Comparison of ENCODE assay signal across 15 mouse cellular contexts in genomic region chr2:40960236-40960635, GRCm38 (mm10).
DNase-seq lines count a peak whose midpoint lies in the region.
"Had no signal": no experiment of that assay in that cellular context is flagged by ENCODE, and none has a peak within 500 bp of the region (broad histone marks: within the 10 kb centered on the region; RNA-seq: fewer than 3 reads in every experiment).

No protein-coding gene starts in this region.

- DNase-seq in frontal cortex, postnatal 36 days (ENCODE audit: low spot score in 2 of 2): peak; percentile 7 to 52
- DNase-seq in frontal cortex, postnatal 10 days (ENCODE audit: low spot score in 2 of 2): no peak
- peak; percentile 7 to 10 for DNase-seq in left cerebral cortex, postnatal 36 days (ENCODE audit: low spot score in 2 of 2)
- no peak for DNase-seq in left cerebral cortex, postnatal 10 days (ENCODE audit: extremely low spot score in 1 of 2, low spot score in 2 of 2)
- peak; percentile 5 for DNase-seq in Muller cell, postnatal 12 days (ENCODE audit: inconsistent ontology term)
- peak; percentile 51 for DNase-seq in brain, adult 2 months (ENCODE audit: low read depth, low spot score)
- no peak for DNase-seq in thymus, postnatal 25 days
- DNase-seq: adrenal gland, adult 8-10 months; adrenal gland, postnatal 25 days; cerebellum, adult 11 months; cerebellum, adult 9-11 months; forebrain, postnatal 0 days; gastrocnemius, adult 2 months; gastrocnemius, postnatal 14 days; heart, adult 11 months had no signal

- intact Hi-C loops in left cerebral cortex, postnatal 36 days (cut with DNase I): no loop called here
- intact Hi-C loops in left cerebral cortex, postnatal 10 days (cut with DNase I): no loop called here

Comparison
In these comparisons a context has a peak if more than half of its experiments do, and no peak if none do; other contexts are left out.
1. DNase-seq: peak in frontal cortex, postnatal 36 days (2 of 2), left cerebral cortex, postnatal 36 days (2 of 2), Muller cell, postnatal 12 days (single experiment) and brain, adult 2 months (single experiment); none in frontal cortex, postnatal 10 days (0 of 2), left cerebral cortex, postnatal 10 days (0 of 2) and thymus, postnatal 25 days (single experiment).